Mouse (Mus musculus) thymus, adult 18-20 months (tissue): ENCODE measurements around the gene Gm9918.

Source experiments
- DNase-seq, 2 experiments: peaks; one replicate each; pipeline ENCODE4 v3.0.0; 2022; ENCODE audit warnings: mixed read lengths in 2 of 2

The Gm9918 gene

DNA sequence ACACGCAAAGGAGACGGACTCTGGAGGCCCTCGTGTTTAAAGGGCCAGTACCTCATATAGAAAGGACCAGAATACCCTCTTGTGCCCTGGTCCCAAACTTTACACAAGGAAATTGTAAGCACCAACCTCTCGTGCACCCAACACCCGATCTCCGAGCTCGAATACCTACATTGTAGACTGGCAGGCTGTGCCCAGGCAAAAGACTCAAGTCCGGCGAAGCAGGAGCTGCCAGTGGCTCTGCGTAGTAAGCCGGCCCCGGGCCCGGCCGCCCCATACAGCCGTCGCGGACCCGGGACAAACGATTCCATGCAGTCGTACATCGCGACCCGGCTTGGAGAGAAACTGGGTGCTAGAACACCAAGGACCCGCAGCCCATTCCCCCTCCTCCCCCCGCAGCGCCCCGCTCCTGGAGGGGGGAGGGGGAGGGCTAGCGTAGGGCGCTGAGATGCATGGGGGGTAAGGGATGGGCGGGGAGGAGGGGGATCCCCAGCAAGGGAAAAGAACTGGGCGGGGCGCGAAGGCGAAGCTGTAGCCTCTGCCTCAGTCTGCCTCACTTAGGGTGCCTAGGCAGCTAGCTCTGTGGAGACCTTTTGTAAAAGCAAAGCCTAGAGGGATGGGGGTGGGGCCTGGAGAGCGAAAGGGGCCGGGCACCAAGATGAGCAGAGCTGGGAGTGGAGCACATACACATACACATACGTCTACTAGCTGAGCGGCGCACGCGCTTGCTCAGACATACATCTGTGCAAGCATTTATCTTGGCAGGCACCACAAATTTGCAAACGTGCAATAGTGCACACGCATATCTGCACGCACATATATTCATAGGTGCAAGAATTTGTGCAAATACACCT is 24.2 kb upstream of the Gm9918 start:
- DNase-seq: peak in 1 of 2 experiments; percentile 65

DNA sequence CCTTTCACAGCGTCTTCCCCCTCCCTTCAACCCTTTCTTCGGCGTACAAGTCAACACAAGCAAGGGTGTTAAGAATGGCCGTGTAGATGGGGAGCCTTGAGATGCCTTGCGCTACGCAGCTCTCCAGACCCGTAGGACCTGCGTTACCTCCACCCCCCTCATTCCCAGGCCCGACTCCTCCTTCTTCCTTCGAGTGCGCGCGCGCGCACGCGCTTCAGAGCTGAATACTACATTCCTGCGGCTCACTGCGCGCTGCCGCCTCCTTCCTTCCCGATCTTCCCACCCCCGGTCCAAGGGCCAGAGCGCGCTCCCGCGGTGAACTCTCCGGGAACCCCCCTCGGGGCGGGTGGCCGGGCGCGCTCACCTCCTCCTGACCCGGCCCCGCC is 23.5 kb upstream of the Gm9918 start:
- DNase-seq: peak; percentile 64 to 69

- DNase-seq: no peak
These were observed 22.9 kb upstream of the Gm9918 start for GRCm38 (mm10) chr15:102247252-102248130.

DNA sequence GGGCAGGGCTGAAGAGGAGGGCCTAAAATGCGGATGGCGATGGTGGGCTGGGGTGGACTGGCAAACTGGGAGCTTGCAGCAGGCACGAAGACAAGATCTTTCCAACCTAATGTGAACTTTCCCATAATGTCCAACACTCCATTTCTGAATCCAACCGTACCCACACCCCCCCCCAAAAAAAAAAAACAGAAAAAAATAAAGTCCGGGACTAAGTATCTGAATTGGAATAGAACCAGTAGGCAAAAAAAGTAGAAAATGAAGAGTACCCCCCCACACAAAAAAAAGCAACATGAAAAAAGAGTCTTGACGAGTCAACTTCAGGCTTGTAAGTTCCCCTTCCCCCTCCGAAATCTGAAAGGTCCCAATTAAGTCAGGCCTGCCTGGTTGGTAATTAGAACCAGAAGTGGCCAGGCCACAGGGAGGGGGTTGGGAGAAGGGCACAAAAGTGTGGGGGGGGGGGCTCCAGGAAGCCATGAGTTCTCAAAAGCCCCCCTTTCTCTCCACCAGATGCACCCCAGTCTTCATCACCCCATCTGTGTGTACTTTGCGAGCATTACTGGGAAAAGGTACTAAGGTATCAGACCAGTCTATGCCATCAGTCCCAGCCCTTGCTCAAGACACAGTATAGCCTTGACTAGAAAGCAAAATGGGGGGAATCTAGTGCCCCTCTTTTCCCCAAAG is 22.1 kb upstream of the Gm9918 start:
- DNase-seq: no peak

DNA sequence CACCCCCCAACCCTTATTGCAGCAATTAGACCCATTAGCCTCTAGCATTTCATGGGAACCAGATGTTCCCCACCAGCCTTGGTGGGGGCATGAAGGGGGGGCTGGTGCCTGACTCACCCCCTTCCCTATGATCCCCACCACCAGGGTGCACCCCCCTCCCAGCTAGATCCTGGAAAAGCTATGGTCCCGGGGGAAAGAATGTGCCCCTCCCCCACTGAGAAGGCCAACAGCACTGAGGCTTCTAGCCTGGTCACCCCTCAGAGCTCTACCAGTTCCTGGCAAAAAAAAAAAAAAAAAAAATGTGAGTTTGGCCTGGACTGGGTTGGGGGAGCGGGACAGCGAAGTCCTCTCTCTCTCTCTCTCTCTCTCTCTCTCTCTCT is 21.6 kb upstream of the Gm9918 start:
- no peak for DNase-seq

DNA sequence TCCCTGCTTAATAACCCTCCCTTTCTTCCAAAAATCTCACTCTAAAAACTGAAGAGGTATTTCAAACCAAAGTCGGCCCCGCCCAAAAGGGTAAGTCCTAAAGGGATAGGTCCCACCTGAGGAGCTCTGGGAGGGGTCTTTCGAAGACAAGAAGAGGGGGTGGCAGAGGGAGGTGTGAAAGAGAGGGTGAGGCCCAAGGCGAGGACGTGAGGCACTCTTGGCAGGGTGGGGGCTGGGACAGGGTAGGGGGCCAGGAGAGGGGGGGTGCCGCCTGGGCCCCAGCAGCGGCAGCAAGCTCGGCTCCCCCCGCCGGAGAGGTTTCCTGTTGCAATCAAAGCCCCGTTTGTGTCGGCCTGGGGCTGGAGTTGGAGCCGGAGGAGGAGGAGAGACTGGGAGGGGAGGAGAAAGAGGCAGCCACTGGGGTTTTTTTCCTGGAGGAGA is 21.1 kb upstream of the Gm9918 start:
- no peak for DNase-seq

- no peak for DNase-seq
These were observed 20.4 kb upstream of the Gm9918 start for GRCm38 (mm10) chr15:102249967-102250366.

DNA sequence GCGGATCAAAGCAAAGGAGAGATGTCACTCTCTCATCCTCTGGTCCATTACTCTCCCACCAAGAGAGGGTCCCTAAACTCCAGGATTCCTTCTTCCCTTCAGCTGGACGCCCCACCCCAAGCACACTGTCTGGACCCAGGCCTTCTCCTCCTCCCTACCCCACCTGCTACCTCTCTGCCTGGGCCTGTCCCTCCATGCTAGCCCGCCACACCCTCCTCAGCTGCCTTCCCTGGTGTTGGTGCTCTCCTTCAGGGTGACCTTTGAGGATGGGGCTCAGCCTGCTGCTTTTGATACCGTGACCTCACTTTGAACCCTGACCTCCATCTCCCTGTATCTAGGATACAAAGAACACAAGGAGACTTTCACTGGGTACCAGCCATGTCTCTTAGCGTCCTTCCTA is 19.8 kb upstream of the Gm9918 start:
- DNase-seq: no peak

- no peak for DNase-seq
These were observed 14.7 kb upstream of the Gm9918 start for GRCm38 (mm10) chr15:102255547-102256255.

GRCm38 (mm10) chr15:102256431-102257201 is 13.7 kb upstream of the Gm9918 start:
- no peak for DNase-seq

DNA sequence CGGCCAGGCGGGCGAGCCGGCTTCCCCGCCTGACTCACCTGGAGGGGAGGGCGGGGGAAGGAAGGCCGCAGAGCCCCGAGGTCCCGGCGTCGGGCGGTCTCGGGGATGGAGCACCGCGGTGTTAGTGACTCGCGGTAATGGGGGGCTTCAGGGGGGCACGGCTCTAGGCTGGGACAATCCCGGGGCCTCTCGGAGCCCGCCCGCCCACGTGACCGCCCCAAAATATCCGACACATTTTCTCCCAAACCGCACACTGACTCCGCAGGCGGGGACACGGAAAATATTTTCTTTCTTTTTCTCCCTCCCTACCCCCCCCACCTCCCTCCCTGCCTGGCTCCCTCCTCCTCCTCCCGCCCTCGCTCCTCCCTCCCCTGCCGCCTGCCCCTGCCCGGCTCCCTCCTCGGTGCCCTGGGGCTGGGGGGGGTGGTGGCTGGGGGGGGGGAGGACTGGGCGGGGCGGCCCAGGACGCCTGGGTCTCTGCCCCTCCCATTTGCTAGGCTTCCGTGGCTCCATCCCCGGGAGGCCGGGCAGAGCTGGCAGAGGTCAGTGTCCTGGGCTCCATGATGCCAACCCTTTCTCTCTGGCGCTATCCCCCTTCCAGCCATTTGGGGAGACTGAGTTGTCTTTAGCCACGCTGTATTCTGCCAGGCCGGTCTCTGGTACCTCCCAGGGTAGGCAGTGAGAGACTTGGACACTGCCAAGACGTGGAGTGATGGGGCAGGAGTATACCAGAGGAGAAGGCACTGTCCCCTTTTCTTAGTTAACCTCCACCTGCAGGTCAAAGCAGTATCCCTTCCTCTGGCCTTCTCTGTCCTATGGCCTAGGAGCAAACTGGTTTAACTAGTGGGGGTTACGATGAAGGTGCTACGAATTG is 12.9 kb upstream of the Gm9918 start, which contains the start of gene Rarg:
Gene Rarg (minus strand): TSS at position 316 of the 874 bp plus-strand sequence.
- DNase-seq: no peak

GRCm38 (mm10) chr15:102258076-102258470 is 12.3 kb upstream of the Gm9918 start:
- no peak for DNase-seq

- no peak for DNase-seq
These were observed 11.6 kb upstream of the Gm9918 start for GRCm38 (mm10) chr15:102258581-102259253.

DNA sequence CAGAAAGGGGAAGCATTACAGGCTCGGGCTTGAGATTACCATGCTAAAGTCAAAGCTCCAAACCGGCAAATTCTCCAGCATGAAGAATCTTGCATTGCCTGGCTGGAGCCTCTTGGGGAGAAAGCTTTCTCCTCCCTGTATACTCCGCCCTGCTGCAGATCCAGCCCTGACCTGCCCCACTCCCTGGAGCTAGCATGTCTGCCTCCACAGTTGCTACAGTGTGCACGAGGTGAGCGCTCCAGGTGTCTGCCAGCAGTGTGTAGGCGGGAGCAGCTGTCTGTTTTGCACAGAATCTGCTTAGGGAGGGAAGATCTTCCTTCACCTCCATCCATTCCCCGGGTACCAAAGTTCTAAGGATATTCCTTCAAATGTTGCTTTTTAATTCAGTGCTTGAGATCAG is 7.8 kb upstream of the Gm9918 start:
- DNase-seq: no peak

GRCm38 (mm10) chr15:102263037-102263436 is 7.3 kb upstream of the Gm9918 start:
- DNase-seq: no peak

GRCm38 (mm10) chr15:102265548-102265947 is 4.8 kb upstream of the Gm9918 start:
- no peak for DNase-seq

- DNase-seq: no peak
These were observed 1.1 kb downstream of the Gm9918 start for GRCm38 (mm10) chr15:102271441-102271840.

DNA sequence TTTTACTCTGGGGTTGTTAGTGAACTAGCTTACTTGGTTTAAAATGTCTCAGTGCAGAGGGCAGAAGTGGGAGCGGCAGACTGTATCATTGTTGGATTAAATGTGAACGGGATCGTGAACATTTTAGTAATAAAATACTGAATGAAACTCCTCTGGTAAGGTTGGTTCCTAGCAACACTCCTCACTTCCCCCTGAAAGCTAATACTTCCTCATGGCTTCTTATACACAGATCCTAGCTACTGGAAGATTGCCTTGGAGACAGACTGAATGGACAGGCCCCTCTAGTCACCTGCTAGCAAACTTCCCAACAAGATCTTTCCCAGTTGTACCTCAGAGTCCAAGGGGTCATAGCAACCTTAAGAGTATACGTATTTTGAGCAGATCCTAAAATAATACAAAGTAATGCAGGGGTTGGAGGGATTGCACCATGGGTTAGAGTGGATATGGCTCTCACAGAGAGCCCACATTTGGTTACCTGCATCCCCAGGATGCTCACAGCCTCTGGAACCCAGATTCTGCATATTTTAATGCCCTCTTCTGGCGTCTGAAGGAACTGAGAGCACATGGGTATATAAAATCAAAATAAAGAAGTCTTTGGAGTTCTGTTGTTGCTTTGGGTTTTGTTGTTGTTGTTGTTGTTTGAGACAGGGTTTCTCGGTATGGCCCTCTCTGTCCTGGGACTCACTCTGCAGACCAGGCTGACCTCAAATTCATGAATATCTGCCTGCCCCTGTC is 3.8 kb downstream of the Gm9918 start:
- DNase-seq: no peak

- DNase-seq: no peak
These were observed 8.3 kb downstream of the Gm9918 start for GRCm38 (mm10) chr15:102278726-102279091.
